Mouse (Mus musculus) adipocyte (in vitro differentiated cells): ENCODE measurements at regions not wholly inside any gene's neighbourhood (a gene's known extent, or its start where the extent isn't known, plus 50 kb on each side); places are given as distances from the start of the nearest gene placed in this dataset.
A peak's percentile ranks its signal among the peaks of the same experiment; 100 is the strongest.

Experiments used
- DNase-seq: peaks from one replicate; pipeline ENCODE4 v3.0.0-alpha.2; 2016; ENCODE audit warnings: low spot score

- no peak for DNase-seq
Observed at GRCm38 (mm10) chr11:45791696-45792095, 60.2 kb upstream of the Clint1 start.

GRCm38 (mm10) chr11:45794361-45794981 lies 57.4 kb upstream of the Clint1 start:
- DNase-seq: no peak

GRCm38 (mm10) chr11:45795322-45795721 lies 56.5 kb upstream of the Clint1 start:
- DNase-seq: no peak

- peak; percentile 80 for DNase-seq
Observed at GRCm38 (mm10) chr11:45795731-45796130, 56.1 kb upstream of the Clint1 start.

GRCm38 (mm10) chr11:45799732-45800386 lies 52.0 kb upstream of the Clint1 start:
- no peak for DNase-seq
